Mouse (Mus musculus) heart, adult 2 months (tissue): ENCODE measurements around the gene Ar. TPM values are rescaled to one million over a fixed set of nuclear protein-coding genes. Genes with fewer than 3 reads are reported as not detected.

Experiments
- DNase-seq, 2 experiments: peaks; one replicate each; pipeline ENCODE4 v3.0.0; 2021
- H3K27ac ChIP-seq: fragments of 200-600 bp; 2 replicates; pipeline ENCODE4 v1.8.1; 2022
- H3K27me3 ChIP-seq: fragments of 200-500 bp; 2 replicates; pipeline ENCODE4 v1.6.1; 2012; ENCODE audit warnings: mild to moderate bottlenecking, low read length, inconsistent platforms, mixed read lengths; ENCODE audit not compliant: control insufficient read depth, insufficient read depth
- H3K36me3 ChIP-seq: fragments of 200-500 bp; 2 replicates; pipeline ENCODE4 v1.6.1; 2012; ENCODE audit warnings: low read length, inconsistent platforms; ENCODE audit not compliant: control insufficient read depth, insufficient read depth
- H3K4me1 ChIP-seq: fragments of 200-500 bp; 2 replicates; pipeline ENCODE4 v1.6.1; 2011; ENCODE audit warnings: low read length; ENCODE audit not compliant: control insufficient read depth, insufficient read depth
- H3K4me3 ChIP-seq: fragments of 200-600 bp; 2 replicates; pipeline ENCODE4 v1.8.1; 2022
- H3K79me2 ChIP-seq: fragments of 200-500 bp; replicated peaks from 2 replicates; pipeline ENCODE4 v1.6.1; 2012; ENCODE audit warnings: mild to moderate bottlenecking, inconsistent platforms, low read length, moderate library complexity, mixed read lengths; ENCODE audit not compliant: control insufficient read depth, insufficient read depth
- H3K9ac ChIP-seq: fragments of 200-500 bp; 2 replicates; pipeline ENCODE4 v1.6.1; 2012; ENCODE audit warnings: low read depth, mild to moderate bottlenecking, control low read depth, inconsistent platforms, low read length, mixed read lengths
- CTCF ChIP-seq: fragments of 200-600 bp; IDR thresholded peaks from 2 replicates; pipeline ENCODE4 v1.8.1; 2022; ENCODE audit warnings: antibody characterized with exemption, mild to moderate bottlenecking, moderate library complexity
- EP300 ChIP-seq: fragments of 200-500 bp; IDR thresholded peaks from 2 replicates; pipeline ENCODE4 v1.6.1; 2011; ENCODE audit warnings: low read depth, low read length, control low read depth; ENCODE audit not compliant: insufficient read depth
- POLR2A ChIP-seq: fragments of 200-500 bp; IDR thresholded peaks from 2 replicates; pipeline ENCODE4 v1.6.1; 2011; ENCODE audit warnings: mild to moderate bottlenecking, low read depth, low read length, control low read depth; ENCODE audit not compliant: insufficient read depth
- WGBS: fragments of 180-500 bp; shearing (Covaris S2); methylation state at CpG from one replicate; pipeline ENCODE4 v1.1.7; 2018; 5-methylcytosine and 5-hydroxymethylcytosine counted together
- intact Hi-C: fragments of 180-260 bp; cut with DNase I; formaldehyde crosslinking; loops from one replicate; pipeline ENCODE4 v1.15.1; 2025
- polyA plus RNA-seq: library from polyadenylated mRNA; depleted of rRNA; stranded (reverse); fragments of >200 nt; gene quantifications from 2 replicates; pipeline ENCODE4 v1.2.3, GENCODE M21; 2012
- total RNA-seq, 2 experiments: library from RNA; stranded (reverse); gene quantifications; 2 replicates each; pipeline ENCODE4 v1.2.3; 2021

The Ar gene
- total and polyA plus RNA-seq, 3 experiments: 0.59 to 3.8 (median 2.1) TPM

DNA sequence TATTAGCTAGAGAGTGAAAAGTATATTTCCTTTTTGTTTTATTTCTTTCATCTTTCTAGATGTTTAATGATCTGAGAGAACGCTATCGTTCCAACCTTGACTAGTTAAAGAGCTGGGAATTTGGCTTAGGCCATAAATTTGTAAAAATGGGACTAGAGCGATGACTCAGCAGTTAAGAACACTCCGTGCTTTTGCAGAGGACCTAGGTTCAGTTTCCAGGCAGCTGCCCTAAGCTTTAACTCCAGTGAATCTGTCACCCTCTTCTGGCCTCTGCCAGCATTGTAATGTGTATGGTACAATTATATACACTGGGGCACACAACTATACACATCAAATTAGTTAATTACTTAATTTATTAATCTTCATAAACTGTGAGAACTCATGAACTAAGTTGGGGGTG, 58.6 kb downstream of the Ar start:
- no peak for DNase-seq
- no peaks in the 10 kb centered on the region for H3K27me3 ChIP-seq
- no peaks in the 10 kb centered on the region for H3K4me1 ChIP-seq
- H3K4me3 ChIP-seq: no peak overlapping the region
- no peak overlapping the region for H3K27ac ChIP-seq
- TF ChIP-seq POLR2A (no peak), EP300 (no peak), CTCF (no peak)
- no peak overlapping the region for H3K9ac ChIP-seq
- no peaks in the 10 kb centered on the region for H3K36me3 ChIP-seq
- intact Hi-C loops: no loop called here
- no peaks in the 10 kb centered on the region for H3K79me2 ChIP-seq
- WGBS: 72% methylated on average over 4 of the region's 4 CpGs

DNA sequence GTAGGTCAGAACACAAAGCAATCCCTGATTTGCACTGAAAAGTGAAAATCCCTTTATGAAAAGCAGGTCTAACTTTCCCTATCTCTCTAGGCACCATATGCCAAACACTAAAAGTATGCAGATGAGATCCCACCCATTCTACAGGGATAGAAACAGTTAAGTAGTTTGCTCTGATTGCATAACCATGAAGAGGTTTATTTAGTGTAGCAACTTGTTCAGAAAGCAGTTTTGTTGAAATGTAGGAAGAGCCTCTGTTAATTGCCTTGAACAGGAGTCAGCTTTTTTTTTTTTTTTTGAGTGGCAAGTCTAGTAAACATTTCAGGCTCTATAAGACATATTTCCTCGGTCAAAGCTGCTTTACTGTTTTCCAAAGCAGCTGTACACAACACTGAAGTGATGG, 67.5 kb downstream of the Ar start:
- H3K4me3 ChIP-seq: no peak overlapping the region
- intact Hi-C loops: no loop called here
- no peaks in the 10 kb centered on the region for H3K36me3 ChIP-seq
- no peak for DNase-seq
- TF ChIP-seq EP300 (no peak), CTCF (no peak), POLR2A (no peak)
- no peaks in the 10 kb centered on the region for H3K4me1 ChIP-seq
- WGBS: 36% methylated on average over 1 of the region's 1 CpGs
- H3K9ac ChIP-seq: no peak overlapping the region
- no peak overlapping the region for H3K27ac ChIP-seq
- H3K27me3 ChIP-seq: no peaks in the 10 kb centered on the region
- H3K79me2 ChIP-seq: no peaks in the 10 kb centered on the region

DNA sequence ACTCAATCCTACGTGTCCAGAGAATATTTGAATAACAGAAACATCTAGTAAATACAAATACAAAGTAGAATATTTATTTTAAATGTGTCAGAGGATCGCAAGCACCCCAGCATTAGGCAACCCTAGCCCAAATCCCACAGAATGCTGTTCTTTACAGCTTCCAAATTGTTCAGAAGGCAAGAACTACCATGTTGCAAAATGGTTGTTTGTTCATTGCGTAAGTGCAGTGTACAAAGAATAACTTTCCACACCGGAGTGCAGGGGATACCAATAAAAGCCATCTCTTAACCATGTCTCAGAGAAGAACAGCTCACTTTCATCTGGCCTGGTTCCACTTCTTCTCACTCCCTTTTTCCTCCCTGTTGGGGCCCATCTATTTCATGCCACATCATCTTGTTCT, 90.4 kb downstream of the Ar start:
- H3K27me3 ChIP-seq: no peaks in the 10 kb centered on the region
- WGBS: 77% methylated on average over 4 of the region's 4 CpGs
- intact Hi-C loops: no loop called here
- DNase-seq: no peak
- no peaks in the 10 kb centered on the region for H3K79me2 ChIP-seq
- TF ChIP-seq EP300: no peak
- TF ChIP-seq POLR2A: no peak
- no peak for TF ChIP-seq CTCF
- no peaks in the 10 kb centered on the region for H3K36me3 ChIP-seq
- no peak overlapping the region for H3K27ac ChIP-seq
- H3K4me1 ChIP-seq: no peaks in the 10 kb centered on the region
- H3K9ac ChIP-seq: no peak overlapping the region
- no peak overlapping the region for H3K4me3 ChIP-seq

DNA sequence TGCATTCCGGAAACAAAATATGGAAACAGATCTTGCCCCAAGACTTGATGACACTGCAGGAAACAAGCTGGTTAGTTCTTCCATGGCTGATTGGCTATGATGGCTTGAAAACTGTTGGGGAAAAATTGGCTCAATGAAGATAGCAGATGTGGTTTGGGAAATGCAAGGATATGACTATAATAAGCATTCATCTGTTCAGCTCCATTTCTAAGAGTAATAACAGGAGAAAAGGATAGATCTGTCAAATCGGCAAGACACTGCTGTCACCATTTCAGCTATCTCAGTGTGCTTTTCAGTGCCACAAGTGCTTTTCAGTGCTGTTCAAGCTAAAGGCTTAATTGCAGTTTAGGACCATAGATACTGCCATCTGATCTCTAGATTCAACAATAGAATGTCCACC, 96.5 kb downstream of the Ar start:
- no peak for DNase-seq
- intact Hi-C loops: no loop called here
- WGBS: 70% methylated on average over 2 of the region's 2 CpGs
- TF ChIP-seq EP300 (no peak), CTCF (no peak), POLR2A (no peak)
- H3K27ac ChIP-seq: no peak overlapping the region
- no peaks in the 10 kb centered on the region for H3K36me3 ChIP-seq
- H3K4me3 ChIP-seq: no peak overlapping the region
- H3K27me3 ChIP-seq: no peaks in the 10 kb centered on the region
- H3K79me2 ChIP-seq: no peaks in the 10 kb centered on the region
- no peaks in the 10 kb centered on the region for H3K4me1 ChIP-seq
- H3K9ac ChIP-seq: no peak overlapping the region

DNA sequence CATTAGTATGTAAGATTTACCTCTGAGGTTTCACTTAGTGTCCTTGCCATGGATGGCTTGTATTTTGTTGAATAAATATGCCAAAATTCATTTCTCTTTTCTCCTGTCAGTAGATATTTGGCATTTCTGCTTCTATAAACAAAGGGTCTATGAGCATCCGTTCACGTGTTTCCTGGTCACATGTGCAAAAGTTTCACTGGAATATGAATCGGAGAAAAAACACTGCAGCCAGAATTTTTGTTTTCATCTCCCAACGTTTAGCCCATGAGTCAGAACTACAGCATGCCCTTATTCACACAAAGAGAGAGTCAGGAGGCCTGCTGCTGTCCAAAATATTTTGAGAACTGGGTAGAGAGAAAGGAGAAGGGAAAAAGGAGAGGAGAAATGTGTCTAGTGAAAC, 99.8 kb downstream of the Ar start:
- Histone ChIP-seq H3K9ac (no peak overlapping the region), H3K36me3 (no peaks in the 10 kb centered on the region), H3K4me1 (no peaks in the 10 kb centered on the region), H3K27me3 (no peaks in the 10 kb centered on the region), H3K79me2 (no peaks in the 10 kb centered on the region), H3K4me3 (no peak overlapping the region), H3K27ac (no peak overlapping the region)
- WGBS: 70% methylated on average over 4 of the region's 4 CpGs
- intact Hi-C loops: no loop called here
- no peak for DNase-seq
- TF ChIP-seq EP300 (no peak), CTCF (no peak)

DNA sequence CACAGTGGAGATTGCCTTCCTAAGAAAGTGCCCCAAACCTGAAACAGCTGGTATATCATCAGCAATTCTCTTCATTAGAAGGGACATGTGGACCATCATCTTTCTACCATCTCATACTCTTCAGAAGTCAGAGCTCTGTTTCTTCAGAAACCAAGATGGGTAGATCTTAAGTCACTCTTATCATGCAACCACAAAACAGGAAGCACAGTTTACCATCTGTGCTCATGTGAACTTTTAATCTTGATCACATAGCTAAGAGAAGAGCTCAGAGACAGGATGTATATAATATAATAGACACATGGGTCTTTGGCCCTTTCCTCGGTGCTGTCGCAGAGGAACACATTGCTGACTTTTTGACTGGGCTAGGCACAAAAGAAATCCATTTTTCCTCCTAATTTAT, 111.1 kb downstream of the Ar start:
- no peak for DNase-seq
- Histone ChIP-seq H3K4me1 (no peaks in the 10 kb centered on the region), H3K36me3 (no peaks in the 10 kb centered on the region), H3K27ac (no peak overlapping the region), H3K9ac (no peak overlapping the region), H3K79me2 (no peaks in the 10 kb centered on the region), H3K4me3 (no peak overlapping the region), H3K27me3 (no peaks in the 10 kb centered on the region)
- WGBS: 71% methylated on average over 2 of the region's 2 CpGs
- intact Hi-C loops: no loop called here
- TF ChIP-seq POLR2A: no peak
- no peak for TF ChIP-seq EP300

DNA sequence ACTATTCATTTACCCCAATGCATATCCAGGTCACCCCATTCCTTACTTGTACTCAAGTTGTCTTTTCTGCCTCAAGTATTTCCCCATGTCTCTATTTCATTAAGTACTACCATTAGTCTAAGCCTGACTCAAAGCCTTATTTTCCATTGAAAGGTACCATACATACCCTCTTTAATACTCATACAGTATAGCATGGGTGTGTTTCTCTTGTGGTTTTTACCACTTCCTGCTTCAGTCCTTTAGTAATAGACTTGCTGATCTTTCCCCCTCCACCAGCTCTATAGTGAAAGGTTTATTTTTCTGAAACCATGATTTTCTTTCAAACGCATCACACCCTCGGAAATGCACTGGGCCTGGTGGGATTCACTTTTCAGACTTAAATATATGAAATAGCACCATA, 117.2 kb downstream of the Ar start:
- Histone ChIP-seq H3K4me1 (no peaks in the 10 kb centered on the region), H3K4me3 (no peak overlapping the region), H3K27ac (no peak overlapping the region), H3K36me3 (no peaks in the 10 kb centered on the region), H3K9ac (no peak overlapping the region), H3K27me3 (no peaks in the 10 kb centered on the region), H3K79me2 (no peaks in the 10 kb centered on the region)
- intact Hi-C loops: no loop called here
- TF ChIP-seq EP300: no peak
- TF ChIP-seq POLR2A: no peak
- TF ChIP-seq CTCF: no peak
- WGBS: 95% methylated on average over 2 of the region's 2 CpGs
- no peak for DNase-seq
